Mouse (Mus musculus) neural tube, embryonic 10.5 days (tissue): ENCODE measurements around the gene Ccm2.
"Not testable (repeated sequence)": the region's sequence is repeated elsewhere in the genome, so short reads cannot be mapped to it uniquely, and the experiment has no call there.

ENCODE experiments used
- DNase-seq: peaks from one replicate; pipeline ENCODE4 v3.0.0-alpha.2; 2017; ENCODE audit warnings: low spot score; ENCODE audit errors: extremely low spot score

Gene Ccm2

GRCm38 (mm10) chr11:6546205-6547013 lies at the start of gene Ccm2:
Gene Ccm2 (plus strand): TSS chr11:6546887.
- DNase-seq, result peak; percentile 100

GRCm38 (mm10) chr11:6497311-6497948 lies 49.3 kb upstream of the Ccm2 start:
- no peak for DNase-seq

GRCm38 (mm10) chr11:6502506-6502905 lies 44.2 kb upstream of the Ccm2 start:
- DNase-seq, result no peak

DNA sequence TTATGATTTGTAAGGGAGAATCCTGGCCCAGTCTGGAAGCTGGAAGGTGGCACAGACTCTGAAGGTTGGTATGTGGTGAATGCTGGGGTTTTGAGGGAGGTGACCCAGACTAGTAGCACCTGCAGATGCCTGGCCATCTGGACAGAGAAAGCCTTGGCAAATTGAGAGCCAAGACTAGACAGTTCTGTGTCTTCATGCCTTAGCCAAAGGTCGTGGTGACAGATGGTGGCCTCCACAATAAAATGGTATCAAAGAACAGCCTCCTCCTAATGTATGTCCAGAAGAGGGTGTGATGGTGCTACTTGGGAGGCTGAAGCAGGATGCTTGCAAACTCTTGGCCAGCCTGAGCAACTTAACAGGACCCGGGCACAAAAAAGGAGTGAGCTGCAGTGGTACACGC lies 42.5 kb upstream of the Ccm2 start:
- no peak for DNase-seq

GRCm38 (mm10) chr11:6504689-6505088 lies 42.0 kb upstream of the Ccm2 start:
- DNase-seq, result no peak

DNA sequence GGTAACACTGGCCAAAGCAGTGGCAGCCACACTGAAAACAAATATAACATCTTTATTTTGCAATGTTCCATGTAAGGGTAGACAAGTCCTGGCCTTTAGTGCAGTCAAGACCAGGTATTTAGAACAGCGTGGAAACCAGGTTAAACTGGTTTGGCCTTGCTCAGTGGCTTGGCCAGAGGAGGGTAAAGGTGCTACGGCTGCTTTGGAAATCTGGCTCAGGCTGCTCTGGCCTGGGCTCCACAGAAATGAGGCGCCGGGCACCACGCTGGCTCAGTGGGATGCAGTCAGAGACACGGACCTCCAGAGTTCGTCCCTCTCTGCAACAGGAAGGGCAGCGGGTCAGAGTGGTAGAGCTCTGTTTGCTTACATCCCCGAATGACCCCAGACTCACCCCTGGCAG lies 40.2 kb upstream of the Ccm2 start:
- no peak for DNase-seq

- no peak for DNase-seq
Observed at GRCm38 (mm10) chr11:6508269-6508876, 38.3 kb upstream of the Ccm2 start.

DNA sequence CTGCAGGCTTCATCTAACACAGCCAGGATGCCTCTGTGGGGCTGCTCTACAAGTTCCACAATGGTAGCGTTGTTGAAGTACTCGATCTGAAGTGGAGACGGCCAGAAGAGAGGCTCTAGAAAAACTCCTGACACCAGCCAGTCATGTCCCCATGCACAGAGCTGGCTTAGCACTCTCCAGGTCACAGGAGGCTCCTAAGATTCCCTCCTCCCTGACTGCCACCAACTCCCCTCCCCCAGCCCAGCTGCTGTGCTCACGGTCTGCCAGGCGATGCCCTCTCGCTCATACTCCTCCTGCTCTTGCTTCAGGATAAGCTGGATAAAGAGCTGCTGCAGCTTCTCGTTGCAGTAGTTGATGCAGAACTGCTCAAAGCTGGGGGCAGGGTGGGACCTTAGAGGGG lies 31.9 kb upstream of the Ccm2 start:
- DNase-seq, result no peak

DNA sequence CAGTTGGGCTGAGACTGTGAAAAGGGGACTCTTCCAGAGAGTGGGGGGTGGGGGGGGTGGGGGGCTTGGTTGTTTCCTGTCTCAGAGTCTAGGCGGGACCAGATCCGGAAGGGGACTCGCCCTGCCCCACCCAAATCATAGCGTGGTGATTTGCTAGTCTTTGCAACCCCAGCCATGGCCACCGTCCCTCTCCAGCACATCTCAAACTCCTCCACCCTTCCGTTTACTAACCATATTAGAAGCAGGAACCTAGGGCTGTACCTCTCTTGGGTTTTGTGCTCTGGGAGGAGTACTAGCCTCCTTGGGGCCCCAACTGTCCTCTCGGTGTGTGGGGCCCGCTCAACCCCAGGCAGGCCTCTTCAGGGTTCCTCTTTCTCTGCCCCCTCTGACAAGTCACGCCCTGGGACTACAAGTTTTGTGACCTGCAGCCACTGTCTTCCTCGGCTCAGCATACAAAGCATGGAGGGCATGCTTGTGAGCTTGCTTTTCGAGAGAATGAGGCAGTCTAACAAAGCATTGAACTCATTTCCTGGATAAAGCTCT lies 27.1 kb upstream of the Ccm2 start:
- no peak for DNase-seq

DNA sequence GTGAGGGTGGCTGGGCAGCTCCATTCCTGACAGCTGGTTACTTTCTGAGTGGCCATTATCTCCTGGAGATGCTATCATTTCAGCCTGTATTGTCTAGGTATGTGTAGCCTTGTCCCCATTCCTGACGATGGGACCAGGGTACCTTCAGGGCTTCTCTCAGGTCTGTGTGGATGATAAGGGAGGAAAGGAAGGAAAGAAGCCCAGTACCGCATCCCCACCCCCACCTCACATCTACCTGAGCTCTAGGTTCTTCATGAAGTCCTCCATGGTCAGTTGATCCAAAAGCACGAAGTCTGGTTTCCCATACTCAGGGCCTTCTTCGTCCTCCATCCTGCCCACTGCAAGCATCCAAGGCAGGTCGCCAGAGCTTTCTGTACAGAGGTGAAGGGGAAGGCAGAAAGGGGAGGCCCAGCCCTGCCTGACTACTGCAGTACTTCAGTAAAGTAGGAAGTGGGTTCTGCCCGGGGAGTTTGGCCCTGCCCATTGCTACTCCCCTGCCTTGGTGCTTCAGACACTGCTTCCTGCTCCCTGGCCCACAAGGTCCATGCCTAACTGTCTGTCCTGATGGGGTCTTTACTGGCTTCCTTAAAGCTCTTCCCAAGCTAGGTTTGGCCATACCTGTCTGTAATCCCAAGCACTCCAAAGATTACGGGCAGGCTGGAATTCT lies 26.0 kb upstream of the Ccm2 start, which contains the start of gene Myo1g:
Gene Myo1g, minus strand, starts transcription at position 459 of the 667 bp plus-strand sequence.
- DNase-seq, result no peak

- no peak for DNase-seq
Observed at GRCm38 (mm10) chr11:6522782-6523525, 23.7 kb upstream of the Ccm2 start.

DNA sequence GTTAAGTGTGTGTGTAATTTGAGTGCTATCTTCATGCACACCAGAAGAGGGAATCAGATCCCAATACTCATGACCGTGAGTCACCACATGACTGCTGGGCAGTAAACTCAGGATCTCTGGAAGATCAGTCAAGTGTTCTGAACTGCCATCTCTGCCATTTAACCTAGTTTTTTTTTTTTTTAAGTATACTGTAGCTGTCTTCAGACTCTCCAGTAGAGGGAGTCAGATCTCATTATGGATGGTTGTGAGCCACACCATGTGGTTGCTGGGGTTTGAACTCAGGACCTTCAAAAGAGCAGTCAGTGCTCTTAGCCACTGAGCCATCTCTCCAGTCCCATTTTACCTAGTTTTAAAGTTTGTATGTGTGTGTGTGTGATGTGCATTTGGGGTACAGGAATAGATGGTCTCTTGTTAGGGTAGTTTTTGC lies 23.0 kb upstream of the Ccm2 start:
- DNase-seq, result no peak

- no peak for DNase-seq
Observed at GRCm38 (mm10) chr11:6524165-6524879, 22.4 kb upstream of the Ccm2 start.

GRCm38 (mm10) chr11:6524880-6525238 lies 21.8 kb upstream of the Ccm2 start:
- no peak for DNase-seq

- no peak for DNase-seq
Observed at GRCm38 (mm10) chr11:6525241-6525640, 21.4 kb upstream of the Ccm2 start.

DNA sequence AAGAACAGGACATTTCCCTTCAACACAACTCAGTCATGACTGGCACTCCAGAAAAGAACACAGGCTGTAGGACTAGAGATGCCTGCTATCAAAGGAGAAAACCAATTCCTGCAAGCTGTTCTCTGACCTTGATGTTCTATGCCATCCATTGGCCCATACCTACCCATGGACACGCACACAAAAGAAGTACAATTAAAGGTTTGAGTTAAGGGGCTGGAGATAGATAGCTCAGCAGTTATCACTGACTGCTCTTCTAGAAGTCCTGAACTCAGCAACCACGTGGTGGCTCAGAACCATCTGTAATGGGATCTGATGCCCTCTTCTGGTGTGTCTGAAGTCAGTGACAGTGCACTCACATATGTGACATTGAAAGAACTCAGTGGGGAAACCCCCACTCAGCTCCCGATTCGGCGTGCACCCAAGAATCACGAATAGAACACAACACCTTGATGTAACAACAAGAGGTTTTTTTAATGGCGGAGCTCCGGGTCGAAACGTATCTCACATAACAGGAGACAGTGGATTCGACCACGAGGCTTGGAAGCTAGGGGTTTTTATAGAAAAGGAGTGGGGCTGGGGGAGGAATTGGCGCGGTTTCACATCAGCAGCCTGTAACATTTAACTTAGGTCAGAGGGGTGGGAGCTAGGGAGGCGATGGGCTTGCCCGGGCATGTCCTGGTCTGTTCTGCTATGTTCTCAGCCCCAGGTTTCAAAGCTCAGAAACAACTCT lies 20.0 kb upstream of the Ccm2 start:
- not testable (repeated sequence) for DNase-seq

DNA sequence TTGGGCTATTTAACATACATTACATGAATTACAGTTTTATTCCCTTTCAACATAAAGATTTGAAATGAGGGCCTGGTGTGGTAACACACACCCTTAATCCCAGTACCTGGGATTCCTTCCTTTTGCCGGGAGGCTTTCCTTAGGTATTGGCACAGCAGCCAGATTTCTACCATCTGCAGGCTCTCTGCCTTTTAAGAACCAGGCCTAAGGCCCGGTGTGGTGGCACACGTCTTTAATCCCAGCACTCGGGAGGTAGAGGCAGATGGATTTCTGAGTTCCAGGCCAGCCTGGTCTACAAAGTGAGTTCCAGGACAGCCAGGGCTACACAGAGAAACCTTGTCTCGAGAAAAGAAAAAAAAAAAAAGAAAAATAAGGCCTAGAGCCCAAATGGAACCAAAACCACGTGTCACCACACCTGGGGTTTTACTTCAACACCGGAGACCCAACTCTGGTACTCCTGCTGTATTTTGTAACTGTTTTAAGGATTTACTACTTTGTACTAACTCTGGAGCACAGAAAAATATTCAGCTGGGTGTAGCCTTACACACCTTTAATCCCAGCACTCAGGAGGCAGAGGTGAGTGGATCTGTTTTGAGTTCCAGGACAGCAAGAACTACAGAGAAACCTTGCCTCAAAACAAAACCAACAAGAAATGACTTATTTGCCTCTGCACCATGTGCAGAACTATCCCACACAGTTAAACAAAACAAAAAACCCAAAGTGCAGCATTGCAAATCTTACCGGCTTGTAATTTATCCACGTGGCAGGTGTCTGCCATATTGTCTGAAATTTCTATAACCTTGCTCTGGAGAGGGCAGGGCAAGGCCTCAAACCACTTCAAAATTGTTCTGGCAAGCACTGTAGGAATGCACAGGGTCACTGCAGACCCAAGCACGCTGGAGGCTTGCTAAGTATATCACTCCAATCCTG lies 19.2 kb upstream of the Ccm2 start:
- no peak for DNase-seq

- peak; percentile 99 for DNase-seq
Observed at GRCm38 (mm10) chr11:6528186-6529006, 18.3 kb upstream of the Ccm2 start.
